Mouse (Mus musculus) neural tube, embryonic 15.5 days (tissue): ENCODE results near the gene Ppm1k. TPM values are rescaled to one million over a fixed set of nuclear protein-coding genes. Genes with fewer than 3 reads are reported as not detected.
A peak's percentile ranks its signal among the peaks of the same experiment; 100 is the strongest.
"Not testable (repeated sequence)": the region's sequence is repeated elsewhere in the genome, so short reads cannot be mapped to it uniquely, and the experiment has no call there.

ENCODE experiments used
- ATAC-seq: fragments of 200-750 bp; cut with Nextera tagmentation; 2 replicates; pipeline ENCODE4 v1.8.0; 2017; ENCODE audit warnings: mild to moderate bottlenecking, moderate TSS enrichment, moderate library complexity; ENCODE audit not compliant: low FRiP score
- H3K27ac ChIP-seq: fragments of 300-500 bp; sonication (generic); replicated peaks from 2 replicates; pipeline ENCODE4 v1.5.1; 2015; ENCODE audit warnings: mild to moderate bottlenecking, inconsistent platforms
- H3K27me3 ChIP-seq: fragments of 300-500 bp; sonication (generic); replicated peaks from 2 replicates; pipeline ENCODE4 v1.6.1; 2015; ENCODE audit warnings: inconsistent platforms
- H3K36me3 ChIP-seq: fragments of 300-500 bp; sonication (generic); 2 replicates; pipeline ENCODE4 v1.6.1; 2015; ENCODE audit warnings: inconsistent platforms
- H3K4me1 ChIP-seq: fragments of 300-500 bp; sonication (generic); 2 replicates; pipeline ENCODE4 v1.6.1; 2015; ENCODE audit warnings: inconsistent platforms
- H3K4me2 ChIP-seq: fragments of 300-500 bp; sonication (generic); 2 replicates; pipeline ENCODE4 v1.6.1; 2015; ENCODE audit warnings: inconsistent platforms, mild to moderate bottlenecking, moderate library complexity
- H3K4me3 ChIP-seq: fragments of 300-500 bp; sonication (generic); replicated peaks from 2 replicates; pipeline ENCODE4 v1.5.1; 2015; ENCODE audit warnings: mild to moderate bottlenecking, inconsistent platforms
- H3K9ac ChIP-seq: fragments of 300-500 bp; sonication (generic); replicated peaks from 2 replicates; pipeline ENCODE4 v1.6.1; 2015; ENCODE audit warnings: mild to moderate bottlenecking, inconsistent platforms
- H3K9me3 ChIP-seq: fragments of 300-500 bp; sonication (generic); replicated peaks from 2 replicates; pipeline ENCODE4 v1.6.1; 2016; ENCODE audit warnings: inconsistent platforms
- WGBS: fragments of 180-500 bp; shearing (Covaris S2); methylation state at CpG from one replicate; pipeline ENCODE4 v1.1.7; 2015; ENCODE audit warnings: mixed read lengths; 5-methylcytosine and 5-hydroxymethylcytosine counted together
- polyA plus RNA-seq: library from polyadenylated mRNA; unstranded; fragments of >200 nt; fragmentation: Nextera tagmentation; extraction: Ambion mirVana; gene quantifications from 2 replicates; pipeline ENCODE4 v1.2.1, GENCODE M21; 2015

The Ppm1k gene
- polyA plus RNA-seq, 1 experiment from 2014 or later = 7.2 TPM

DNA sequence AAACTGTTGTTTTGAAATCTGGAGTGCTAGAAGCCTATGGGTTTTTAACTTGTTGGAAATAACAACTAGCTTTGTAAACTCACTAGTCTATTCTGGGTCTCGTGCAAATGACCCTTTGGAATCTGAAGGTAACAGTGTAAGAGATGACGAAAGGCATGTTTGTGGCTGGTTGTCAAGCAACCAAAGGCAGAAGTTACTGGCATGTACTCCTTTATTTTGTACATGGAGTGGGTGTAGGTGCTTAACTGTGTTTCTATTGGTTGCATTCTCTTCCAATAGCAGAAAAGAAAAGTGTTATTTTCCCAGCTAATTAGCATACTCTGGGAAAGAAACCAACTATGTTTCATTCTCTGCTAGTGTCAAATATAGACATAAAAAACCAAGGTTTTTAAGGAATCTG lies 9.6 kb upstream of the Ppm1k start:
- ATAC-seq = 0 out of 2 replicates have a peak, but pooled peaks have one; percentile 35
- Histone ChIP-seq H3K9me3 (no peaks in the 10 kb centered on the region), H3K4me3 (no peak overlapping the region), H3K36me3 (no peaks in the 10 kb centered on the region), H3K4me2 (no peak overlapping the region), H3K9ac (no peak overlapping the region), H3K27ac (no peak overlapping the region), H3K27me3 (no peaks in the 10 kb centered on the region), H3K4me1 (no peaks in the 10 kb centered on the region)
- 54% methylated on average over 2 of the region's 2 CpGs for WGBS

- not testable (repeated sequence) for H3K4me2 ChIP-seq, H3K27ac ChIP-seq, H3K27me3 ChIP-seq, H3K4me1 ChIP-seq, H3K9me3 ChIP-seq, H3K4me3 ChIP-seq, H3K9ac ChIP-seq, ATAC-seq, H3K36me3 ChIP-seq
These were observed 8.3 kb upstream of the Ppm1k start for GRCm38 (mm10) chr6:57543591-57543990.

DNA sequence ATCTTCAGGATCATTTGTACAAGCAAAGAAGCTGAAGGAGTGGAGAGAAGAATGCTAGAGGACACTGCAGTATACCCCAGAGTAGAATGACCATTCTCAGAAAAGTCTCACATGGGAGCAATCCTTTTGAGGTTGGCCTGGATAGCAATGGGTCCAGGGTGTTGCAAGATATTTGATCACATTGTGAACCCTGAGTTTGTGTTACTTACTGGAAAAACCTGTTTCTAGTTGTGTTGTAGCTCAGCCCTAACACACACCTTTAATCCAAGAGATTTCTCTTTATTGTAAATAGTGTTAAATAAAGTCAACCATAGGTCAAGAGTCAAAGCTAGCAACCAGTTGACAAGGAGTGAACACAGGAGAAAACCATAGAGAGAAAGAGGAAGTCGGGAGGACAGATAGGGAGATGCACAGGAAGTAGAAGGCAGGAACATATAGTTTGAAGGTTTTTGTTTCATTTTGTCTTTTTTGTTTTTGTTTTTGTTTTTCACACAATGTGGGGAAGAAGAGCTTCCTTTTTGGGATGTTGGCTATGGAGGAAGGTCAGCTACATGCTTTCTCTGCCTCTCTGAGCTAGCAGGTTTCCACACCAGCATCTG lies 6.6 kb upstream of the Ppm1k start:
- 97% methylated on average over 1 of the region's 1 CpGs for WGBS
- no peak for ATAC-seq

GRCm38 (mm10) chr6:57540950-57541498 lies 5.8 kb upstream of the Ppm1k start:
- no peak overlapping the region for H3K4me2 ChIP-seq
- H3K9ac ChIP-seq = no peak overlapping the region
- H3K27ac ChIP-seq = no peak overlapping the region
- WGBS = 87% methylated on average over 5 of the region's 5 CpGs
- no peak for ATAC-seq
- no peak overlapping the region for H3K4me3 ChIP-seq
- no peaks in the 10 kb centered on the region for H3K9me3 ChIP-seq
- no peaks in the 10 kb centered on the region for H3K36me3 ChIP-seq
- H3K4me1 ChIP-seq = no peaks in the 10 kb centered on the region
- no peaks in the 10 kb centered on the region for H3K27me3 ChIP-seq

More for the DNA sequence above, 6.6 kb upstream of the Ppm1k start:
- Histone ChIP-seq H3K36me3 (no peaks in the 10 kb centered on the region), H3K4me2 (no peak overlapping the region), H3K4me1 (no peaks in the 10 kb centered on the region), H3K9me3 (no peaks in the 10 kb centered on the region), H3K27me3 (no peaks in the 10 kb centered on the region), H3K4me3 (no peak overlapping the region), H3K27ac (no peak overlapping the region), H3K9ac (no peak overlapping the region)

DNA sequence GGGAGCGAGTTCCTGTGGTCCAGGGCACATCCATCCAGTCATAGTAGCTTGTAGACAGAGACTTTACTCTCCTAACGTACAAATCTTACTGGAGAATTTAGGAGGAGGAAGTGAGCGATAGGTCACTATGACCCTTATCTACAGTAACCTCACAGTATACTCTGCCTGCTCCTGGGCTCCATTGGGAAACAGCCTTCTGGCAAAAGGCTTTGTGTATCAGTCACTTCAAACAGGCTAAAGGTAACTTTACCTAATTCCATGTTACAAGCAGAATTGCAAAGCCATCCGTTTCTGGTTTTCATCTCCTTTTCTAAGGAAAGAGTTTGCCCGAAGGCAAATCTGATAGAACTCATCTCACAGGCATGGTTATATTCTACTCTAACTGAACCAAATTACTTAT lies 2.6 kb upstream of the Ppm1k start:
- Histone ChIP-seq H3K9ac (no peak overlapping the region), H3K9me3 (no peaks in the 10 kb centered on the region), H3K27ac (no peak overlapping the region), H3K4me3 (no peak overlapping the region), H3K4me2 (no peak overlapping the region), H3K4me1 (peaks cover 13% of the 10 kb centered on the region), H3K27me3 (no peaks in the 10 kb centered on the region), H3K36me3 (no peaks in the 10 kb centered on the region)
- 94% methylated on average over 5 of the region's 5 CpGs for WGBS
- ATAC-seq = no peak

- WGBS = 26% methylated on average over 14 of the region's 14 CpGs
- H3K4me3 ChIP-seq = peak overlapping the region; percentile 82
These were observed 852 bp upstream of the Ppm1k start for GRCm38 (mm10) chr6:57535971-57536669.

GRCm38 (mm10) chr6:57534611-57535286 lies 519 bp downstream of the Ppm1k start:
- Histone ChIP-seq H3K9me3 (no peaks in the 10 kb centered on the region), H3K4me2 (peak overlapping the region; percentile 84), H3K9ac (peak overlapping the region; percentile 80), H3K27me3 (no peaks in the 10 kb centered on the region), H3K4me3 (peak overlapping the region; percentile 82), H3K36me3 (no peaks in the 10 kb centered on the region), H3K27ac (peak overlapping the region; percentile 89), H3K4me1 (peaks cover 13% of the 10 kb centered on the region)
- ATAC-seq = peak; percentile 64
- under 1% methylated on average over 31 of the region's 31 CpGs for WGBS

More at GRCm38 (mm10) chr6:57535971-57536669, 852 bp upstream of the Ppm1k start:
- peaks cover 13% of the 10 kb centered on the region for H3K4me1 ChIP-seq
- H3K27me3 ChIP-seq = no peaks in the 10 kb centered on the region
- peak overlapping the region; percentile 49 for H3K9ac ChIP-seq
- no peaks in the 10 kb centered on the region for H3K36me3 ChIP-seq
- H3K9me3 ChIP-seq = no peaks in the 10 kb centered on the region
- H3K27ac ChIP-seq = peak overlapping the region; percentile 89
- H3K4me2 ChIP-seq = peak overlapping the region; percentile 84
- ATAC-seq = peak; percentile 54

GRCm38 (mm10) chr6:57534231-57534610 lies 1.0 kb downstream of the Ppm1k start:
- Histone ChIP-seq H3K9ac (peak overlapping the region; percentile 80), H3K9me3 (no peaks in the 10 kb centered on the region), H3K4me2 (peak overlapping the region; percentile 84), H3K4me3 (peak overlapping the region; percentile 82), H3K4me1 (peaks cover 13% of the 10 kb centered on the region), H3K36me3 (no peaks in the 10 kb centered on the region), H3K27ac (peak overlapping the region; percentile 89), H3K27me3 (no peaks in the 10 kb centered on the region)
- 3% methylated on average over 8 of the region's 8 CpGs for WGBS
- ATAC-seq = no peak

DNA sequence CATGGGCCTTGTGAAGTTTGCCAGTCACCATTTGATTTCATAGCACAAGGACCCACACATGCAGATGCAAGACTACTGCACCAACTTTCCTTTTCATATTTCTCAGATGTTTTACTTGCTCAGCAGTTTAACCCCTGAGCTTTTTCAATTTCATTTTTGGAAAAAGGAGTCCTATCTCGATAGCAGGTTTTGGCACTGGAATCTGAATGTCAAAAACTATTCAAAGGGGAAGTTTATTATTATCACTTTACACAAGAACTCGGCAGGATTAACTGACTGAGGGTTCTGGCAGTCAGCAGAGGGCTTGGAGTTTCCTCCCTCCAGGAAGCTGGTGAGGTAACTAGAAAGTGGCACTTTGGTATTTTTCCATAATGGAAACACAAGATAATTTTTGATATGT lies 1.9 kb downstream of the Ppm1k start:
- Histone ChIP-seq H3K27me3 (no peaks in the 10 kb centered on the region), H3K4me2 (peak overlapping the region; percentile 84), H3K9ac (0 out of 2 replicates have a peak overlapping the region, but pooled peaks have one; percentile 80), H3K4me3 (peak overlapping the region; percentile 82), H3K9me3 (no peaks in the 10 kb centered on the region), H3K36me3 (no peaks in the 10 kb centered on the region), H3K27ac (0 out of 2 replicates have a peak overlapping the region, but pooled peaks have one; percentile 89), H3K4me1 (peaks cover 13% of the 10 kb centered on the region)
- ATAC-seq = no peak
- 67% methylated on average over 2 of the region's 2 CpGs for whole genome bisulfite sequencing

DNA sequence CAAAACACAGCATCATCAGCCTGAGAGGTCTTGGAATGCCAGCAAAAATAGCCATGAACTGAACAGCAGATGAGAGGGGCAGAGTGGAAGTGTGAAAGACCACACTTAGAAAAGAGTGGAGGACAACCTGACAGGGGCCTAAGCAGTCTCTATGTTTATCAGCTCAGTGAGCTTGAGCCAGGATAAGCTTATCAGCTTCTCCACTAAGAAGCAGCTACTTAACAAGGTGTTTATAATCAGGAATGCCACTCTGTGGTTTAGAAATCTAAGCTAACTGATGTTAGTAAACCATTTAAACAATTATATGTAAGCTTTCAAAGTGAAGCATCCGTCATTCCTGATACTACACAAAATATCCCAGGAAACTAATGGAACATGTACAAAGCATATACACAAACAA lies 3.2 kb downstream of the Ppm1k start:
- no peaks in the 10 kb centered on the region for H3K36me3 ChIP-seq
- 90% methylated on average over 1 of the region's 1 CpGs for WGBS
- H3K9me3 ChIP-seq = no peaks in the 10 kb centered on the region
- ATAC-seq = no peak
- no peaks in the 10 kb centered on the region for H3K27me3 ChIP-seq
- peaks cover 13% of the 10 kb centered on the region for H3K4me1 ChIP-seq
- H3K4me2 ChIP-seq = no peak overlapping the region
- H3K9ac ChIP-seq = no peak overlapping the region
- H3K27ac ChIP-seq = no peak overlapping the region
- H3K4me3 ChIP-seq = no peak overlapping the region

DNA sequence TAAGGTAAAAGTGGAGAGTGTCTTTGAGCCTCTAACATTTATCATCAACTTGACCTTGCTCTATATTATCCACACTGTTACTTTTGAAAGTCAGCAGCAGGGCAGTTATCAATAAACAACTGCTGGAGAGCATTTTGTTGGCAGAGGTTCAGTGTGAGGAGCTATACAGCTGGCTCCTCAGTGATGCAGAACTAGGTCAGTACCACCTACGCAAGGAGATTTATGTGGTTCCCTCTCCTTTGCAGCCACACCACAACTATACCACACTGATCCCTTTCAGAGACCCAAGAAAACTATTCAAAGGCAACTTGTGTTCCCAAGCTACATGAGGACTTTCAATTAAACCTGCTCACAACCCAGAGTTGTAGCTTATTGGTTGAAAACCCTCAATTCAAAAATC lies 3.8 kb downstream of the Ppm1k start:
- Histone ChIP-seq H3K9me3 (no peaks in the 10 kb centered on the region), H3K4me1 (peaks cover 13% of the 10 kb centered on the region), H3K9ac (no peak overlapping the region), H3K4me3 (no peak overlapping the region), H3K27ac (no peak overlapping the region), H3K27me3 (no peaks in the 10 kb centered on the region), H3K36me3 (no peaks in the 10 kb centered on the region), H3K4me2 (no peak overlapping the region)
- 77% methylated on average over 1 of the region's 1 CpGs for WGBS
- ATAC-seq = no peak
